Mouse (Mus musculus): ENCODE measurements around the gene AC134908.4.
"Not testable (repeated sequence)": the region's sequence is repeated elsewhere in the genome, so short reads cannot be mapped to it uniquely, and the experiment has no call there.

The AC134908.4 gene

DNA sequence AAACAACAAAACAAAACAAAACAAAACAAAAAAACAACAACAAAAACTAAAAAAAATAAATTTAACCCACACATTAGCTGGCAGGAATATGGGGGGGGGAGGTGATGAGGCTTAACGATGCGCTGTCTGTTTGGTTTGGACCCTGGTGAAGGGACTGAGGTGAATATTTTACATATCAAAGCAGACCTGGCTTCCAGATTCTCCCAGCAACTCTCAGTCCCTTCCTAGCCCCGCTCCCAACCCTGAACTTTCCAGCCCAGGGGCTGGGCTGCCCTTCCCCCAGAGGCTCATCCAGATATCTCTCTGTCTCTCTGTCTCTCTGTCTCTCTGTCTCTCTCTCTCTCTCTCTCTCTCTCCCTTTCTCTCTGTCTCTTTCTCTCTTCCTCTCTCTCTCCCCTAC lies 32.9 kb downstream of the AC134908.4 start:
- no peak for DNase-seq

GRCm38 (mm10) chr17:25761561-25761970 lies 33.9 kb downstream of the AC134908.4 start:
- DNase-seq = peak; percentile 57

GRCm38 (mm10) chr17:25760148-25760547 lies 35.3 kb downstream of the AC134908.4 start:
- no peak for DNase-seq

DNA sequence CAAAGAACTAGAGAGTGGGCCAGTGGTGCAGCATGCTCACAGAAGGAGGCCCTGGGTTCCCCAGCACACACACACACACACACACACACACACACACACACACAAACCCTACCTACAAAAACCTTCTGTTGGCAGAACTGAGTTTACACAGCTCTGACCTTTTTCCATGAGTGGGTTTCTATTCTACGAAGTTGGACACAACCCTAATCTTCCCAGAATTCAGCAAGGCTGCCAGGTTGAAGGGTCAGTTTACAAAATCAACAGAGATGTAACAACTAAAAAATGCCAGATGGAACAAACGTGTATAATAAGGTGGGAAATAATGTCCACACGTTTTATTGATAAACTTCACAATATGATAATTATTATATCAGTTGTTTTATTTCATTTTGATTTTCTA lies 37.8 kb downstream of the AC134908.4 start:
- no peak for DNase-seq

GRCm38 (mm10) chr17:25756378-25757242 lies 38.8 kb downstream of the AC134908.4 start:
- no peak for DNase-seq

- DNase-seq = no peak
These were observed 39.7 kb downstream of the AC134908.4 start for GRCm38 (mm10) chr17:25755627-25756377.

- DNase-seq = no peak
These were observed 40.4 kb downstream of the AC134908.4 start for GRCm38 (mm10) chr17:25755086-25755485.

- no peak for DNase-seq
These were observed 41.2 kb downstream of the AC134908.4 start, which contains the start of gene Msln for GRCm38 (mm10) chr17:25754241-25754640. Gene Msln (minus strand): TSS chr17:25754378.

GRCm38 (mm10) chr17:25751446-25751845 lies 44.0 kb downstream of the AC134908.4 start:
- peak; percentile 79 for DNase-seq

- DNase-seq = no peak
These were observed 46.1 kb downstream of the AC134908.4 start for GRCm38 (mm10) chr17:25749314-25749713.

DNA sequence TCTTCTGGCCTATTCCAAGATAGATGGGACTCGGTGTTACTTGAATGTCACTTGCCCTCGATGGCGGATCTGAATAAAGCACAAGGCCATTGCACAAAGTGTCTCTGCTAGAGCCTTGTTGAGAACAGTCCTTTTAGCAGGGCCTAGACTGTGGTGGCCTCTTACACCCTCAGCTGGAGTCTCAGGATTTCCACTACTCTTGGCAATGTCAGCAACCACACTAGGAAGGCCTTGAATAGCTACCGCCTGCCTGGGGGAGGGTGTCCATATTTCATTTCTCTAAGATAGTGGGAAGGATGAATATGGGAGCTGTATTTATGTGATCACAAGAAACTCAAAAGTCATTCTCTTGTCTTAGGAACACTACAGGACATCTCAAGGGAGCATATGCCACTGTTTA lies 47.2 kb downstream of the AC134908.4 start:
- DNase-seq = no peak

DNA sequence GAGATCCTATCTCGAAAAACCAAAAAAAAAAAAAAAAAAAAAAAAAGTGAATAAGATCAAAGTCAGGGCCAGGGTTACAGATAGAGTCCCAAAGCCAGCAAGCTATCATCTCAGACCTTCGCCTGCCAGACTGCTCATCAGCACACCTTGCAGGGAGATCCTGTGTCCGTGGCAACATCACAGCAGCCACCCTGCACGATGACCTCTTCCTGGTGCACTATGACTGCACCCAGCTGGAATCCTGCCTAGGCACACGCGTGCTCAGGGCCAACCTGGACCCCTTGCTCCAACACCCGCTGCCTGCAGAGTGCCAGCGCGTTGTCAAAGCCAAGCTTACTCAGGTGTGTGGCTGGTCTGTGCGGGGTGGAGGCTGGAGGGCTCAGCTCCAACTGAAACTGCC lies 51.1 kb downstream of the AC134908.4 start:
- DNase-seq = no peak

DNA sequence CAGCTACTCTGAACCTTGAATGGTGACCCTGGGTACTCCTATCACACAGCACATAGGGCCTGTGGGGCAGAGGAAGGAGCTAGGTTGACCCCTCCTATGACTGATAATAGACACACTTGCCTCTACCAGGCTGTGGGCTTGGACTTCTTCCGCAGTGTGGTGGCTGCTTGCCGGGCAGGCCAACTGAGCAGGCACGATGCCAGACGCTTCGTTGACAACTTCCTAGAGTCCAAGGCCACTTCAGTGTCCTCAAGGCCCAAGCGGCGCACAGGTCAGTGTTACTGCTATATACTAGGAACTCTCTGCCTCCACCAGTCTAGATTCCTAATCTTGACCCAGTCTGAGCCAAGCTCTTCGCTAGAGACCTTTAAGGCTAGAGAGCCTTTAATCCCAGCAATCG lies 51.6 kb downstream of the AC134908.4 start:
- DNase-seq = no peak

DNA sequence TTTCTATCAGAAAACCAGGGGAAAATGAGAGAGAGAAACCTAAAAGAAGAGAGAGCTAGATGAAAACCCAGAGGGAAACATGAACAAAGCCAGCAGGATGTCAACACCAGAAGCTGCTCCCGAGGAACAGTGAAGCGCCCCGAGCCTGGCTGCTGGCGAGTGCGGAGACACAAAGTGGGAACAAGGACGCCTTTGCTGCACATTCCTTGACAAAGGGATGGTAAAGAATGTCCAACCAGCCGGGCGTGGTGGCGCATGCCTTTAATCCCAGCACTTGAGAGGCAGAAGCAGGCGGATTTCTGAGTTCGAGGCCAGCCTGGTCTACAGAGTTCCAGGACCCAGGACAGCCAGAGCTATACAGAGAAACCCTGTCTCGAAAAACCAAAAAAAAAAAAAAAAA lies 54.0 kb downstream of the AC134908.4 start:
- DNase-seq = not testable (repeated sequence)
